Mouse (Mus musculus) ES-E14 (cell line): ENCODE measurements around the gene Ino80. TPM values are rescaled to one million over a fixed set of nuclear protein-coding genes. Genes with fewer than 3 reads are reported as not detected.

Experiments
- DNase-seq: peaks from one replicate; pipeline ENCODE4 v3.0.0-alpha.2; 2013; ENCODE audit warnings: low read depth, low spot score
- H3K27ac ChIP-seq: 2 replicates; pipeline ENCODE4 v1.5.1; 2012; ENCODE audit warnings: low read depth, mild to moderate bottlenecking, low read length, moderate library complexity, mixed read lengths; ENCODE audit not compliant: poor library complexity, insufficient read depth, severe bottlenecking
- H3K36me3 ChIP-seq: 2 replicates; pipeline ENCODE4 v1.6.1; 2012; ENCODE audit warnings: mild to moderate bottlenecking, low read length, moderate library complexity, mixed read lengths; ENCODE audit not compliant: control insufficient read depth, poor library complexity, insufficient read depth, severe bottlenecking
- H3K4me1 ChIP-seq, 2 experiments: fragments of 150-350 bp in 1 of 2; sonication (generic) in 1 of 2; 2 replicates each; pipeline ENCODE4 v1.6.1; 2012; ENCODE audit warnings: low read length in 2 of 2, mild to moderate bottlenecking in 1 of 2, mixed read lengths in 1 of 2; ENCODE audit not compliant: control insufficient read depth in 2 of 2, insufficient read depth in 2 of 2, poor library complexity in 1 of 2
- H3K4me3 ChIP-seq, 2 experiments: fragments of 150-350 bp in 1 of 2; sonication (generic) in 1 of 2; 2 replicates each; pipeline ENCODE4 v1.5.1; 2012; ENCODE audit warnings: low read length in 2 of 2, low read depth in 1 of 2, mild to moderate bottlenecking in 1 of 2, mixed read lengths in 1 of 2; ENCODE audit not compliant: insufficient read depth in 1 of 2, poor library complexity in 1 of 2, severe bottlenecking in 1 of 2
- H3K9ac ChIP-seq: 2 replicates; pipeline ENCODE4 v1.6.1; 2012; ENCODE audit warnings: low read depth, mild to moderate bottlenecking, low read length, mixed read lengths; ENCODE audit not compliant: poor library complexity, insufficient read depth, severe bottlenecking
- H3K9me3 ChIP-seq: fragments of 150-350 bp; sonication (generic); 2 replicates; pipeline ENCODE4 v1.6.1; 2012; ENCODE audit warnings: low read depth, mild to moderate bottlenecking, low read length; ENCODE audit not compliant: control insufficient read depth, insufficient read depth
- CHD2 ChIP-seq: IDR thresholded peaks from 2 replicates; pipeline ENCODE4 v1.6.1; 2014; ENCODE audit warnings: mild to moderate bottlenecking, low read depth, low read length, inconsistent platforms
- HCFC1 ChIP-seq: IDR thresholded peaks from 2 replicates; pipeline ENCODE4 v1.6.1; 2012; ENCODE audit warnings: low read length, inconsistent platforms, borderline replicate concordance; ENCODE audit not compliant: insufficient read depth
- MAFK ChIP-seq: IDR thresholded peaks from 2 replicates; pipeline ENCODE4 v1.6.1; 2014; ENCODE audit warnings: mild to moderate bottlenecking, low read depth, low read length, inconsistent platforms; ENCODE audit not compliant: insufficient read depth
- ZC3H11A ChIP-seq: IDR thresholded peaks from 2 replicates; pipeline ENCODE4 v1.6.1; 2012; ENCODE audit warnings: low read depth, mild to moderate bottlenecking, inconsistent platforms, low read length, borderline replicate concordance
- ZNF384 ChIP-seq: IDR thresholded peaks from 2 replicates; pipeline ENCODE4 v1.6.1; 2012; ENCODE audit warnings: low read depth, low read length, inconsistent platforms
- in situ Hi-C, 2 experiments: fragments of 600-800 bp; cut with MboI; formaldehyde crosslinking; loops; one replicate each; pipeline ENCODE4 v1.15.1; 2025; ENCODE audit warnings: low sequenced_read_pairs in 2 of 2, inconsistent platforms in 1 of 2; ENCODE audit not compliant: unreplicated experiment in 2 of 2
- total RNA-seq: library from RNA; depleted of rRNA; stranded (reverse); fragments of 300-350 nt; gene quantifications from 2 replicates; pipeline ENCODE4 v1.2.3, GENCODE M21; 2012

Gene Ino80
- total RNA-seq, 1 experiment: 38.8 TPM

- Histone ChIP-seq H3K27ac (no peak overlapping the region), H3K4me3 (no peak overlapping the region), H3K9ac (no peak overlapping the region), H3K36me3 (no peaks in the 10 kb centered on the region), H3K4me1 (peaks cover 0 to 7% of the 10 kb centered on the region in 2 experiments; a peak in 1 of 4 replicates), H3K9me3 (no peaks in the 10 kb centered on the region)
- TF ChIP-seq CHD2 (no peak), ZNF384 (no peak), MAFK (no peak), HCFC1 (no peak), ZC3H11A (no peak)
- no peak for DNase-seq
- in situ Hi-C loops: loop anchor here (10.0 to 25.0 kb wide), 2 partner anchors 168 to 176 kb away; no protein-coding TSS in a partner anchor
These were observed 141.0 kb downstream of the Ino80 start for GRCm38 (mm10) chr2:119336470-119336869.

GRCm38 (mm10) chr2:119336002-119336401 lies 141.5 kb downstream of the Ino80 start:
- no peak overlapping the region for H3K4me3 ChIP-seq

GRCm38 (mm10) chr2:119335535-119335934 lies 142.0 kb downstream of the Ino80 start:
- Histone ChIP-seq H3K9ac (no peak overlapping the region), H3K27ac (no peak overlapping the region), H3K4me3 (no peak overlapping the region), H3K9me3 (no peaks in the 10 kb centered on the region), H3K4me1 (peaks cover 0 to 7% of the 10 kb centered on the region in 2 experiments; a peak in 1 of 4 replicates), H3K36me3 (no peaks in the 10 kb centered on the region)
- in situ Hi-C loops: loop anchor here (10.0 to 25.0 kb wide), 2 partner anchors 169 to 177 kb away; no protein-coding TSS in a partner anchor
- TF ChIP-seq ZNF384: no peak
- no peak for TF ChIP-seq HCFC1
- TF ChIP-seq ZC3H11A: no peak
- TF ChIP-seq MAFK: no peak
- no peak for TF ChIP-seq CHD2
- no peak for DNase-seq

More at GRCm38 (mm10) chr2:119336002-119336401, 141.5 kb downstream of the Ino80 start:
- no peaks in the 10 kb centered on the region for H3K9me3 ChIP-seq
- TF ChIP-seq ZC3H11A: no peak
- TF ChIP-seq MAFK: no peak
- H3K4me1 ChIP-seq: peaks cover 0 to 7% of the 10 kb centered on the region in 2 experiments; a peak in 1 of 4 replicates
- in situ Hi-C loops: loop anchor here (10.0 to 25.0 kb wide), 2 partner anchors 169 to 176 kb away; no protein-coding TSS in a partner anchor
- H3K36me3 ChIP-seq: no peaks in the 10 kb centered on the region
- H3K27ac ChIP-seq: no peak overlapping the region
- H3K9ac ChIP-seq: no peak overlapping the region
- DNase-seq: no peak

- Histone ChIP-seq H3K27ac (no peak overlapping the region), H3K4me3 (no peak overlapping the region), H3K4me1 (peaks cover 0 to 7% of the 10 kb centered on the region in 2 experiments; a peak in 1 of 4 replicates), H3K36me3 (no peaks in the 10 kb centered on the region), H3K9me3 (no peaks in the 10 kb centered on the region), H3K9ac (no peak overlapping the region)
- in situ Hi-C loops: loop anchor here (10.0 to 25.0 kb wide), 2 partner anchors 170 to 177 kb away; no protein-coding TSS in a partner anchor
- TF ChIP-seq ZC3H11A (no peak), ZNF384 (no peak), HCFC1 (no peak), CHD2 (no peak), MAFK (no peak)
- DNase-seq: no peak
These were observed 142.4 kb downstream of the Ino80 start for GRCm38 (mm10) chr2:119334964-119335525.

- DNase-seq: no peak
- in situ Hi-C loops: loop anchor here (10.0 to 25.0 kb wide), 2 partner anchors 171 to 178 kb away; no protein-coding TSS in a partner anchor
- H3K27ac ChIP-seq: no peak overlapping the region
- TF ChIP-seq MAFK (no peak), HCFC1 (no peak), ZNF384 (no peak), CHD2 (no peak), ZC3H11A (no peak)
- H3K36me3 ChIP-seq: no peaks in the 10 kb centered on the region
- H3K9ac ChIP-seq: no peak overlapping the region
- H3K9me3 ChIP-seq: no peaks in the 10 kb centered on the region
- peaks cover 0 to 7% of the 10 kb centered on the region in 2 experiments; a peak in 1 of 4 replicates for H3K4me1 ChIP-seq
- H3K4me3 ChIP-seq: no peak overlapping the region
These were observed 143.4 kb downstream of the Ino80 start for GRCm38 (mm10) chr2:119334135-119334534.
